Mouse (Mus musculus) lung, embryonic 16.5 days (tissue): Measurements from ENCODE around the gene Eci1. TPM values are rescaled to one million over a fixed set of nuclear protein-coding genes. Genes with fewer than 3 reads are reported as not detected.
A peak's percentile ranks its signal among the peaks of the same experiment; 100 is the strongest.
"Not testable (repeated sequence)": the region's sequence is repeated elsewhere in the genome, so short reads cannot be mapped to it uniquely, and the experiment has no call there.

Experiments
- ATAC-seq: fragments of 200-750 bp; cut with Nextera tagmentation; 2 replicates; pipeline ENCODE4 v1.8.0; 2017; ENCODE audit warnings: low read depth, mild to moderate bottlenecking, moderate library complexity
- H3K27ac ChIP-seq: fragments of 300-500 bp; sonication (generic); 2 replicates; pipeline ENCODE4 v1.5.1; 2014; ENCODE audit warnings: mild to moderate bottlenecking, control low read depth, low read length
- H3K27me3 ChIP-seq: fragments of 300-500 bp; sonication (generic); 2 replicates; pipeline ENCODE4 v1.6.1; 2014; ENCODE audit warnings: low read depth, low read length, mixed read lengths; ENCODE audit not compliant: control insufficient read depth, insufficient read depth
- H3K36me3 ChIP-seq: fragments of 300-500 bp; sonication (generic); 2 replicates; pipeline ENCODE4 v1.6.1; 2014; ENCODE audit warnings: low read length; ENCODE audit not compliant: control insufficient read depth, insufficient read depth
- H3K4me1 ChIP-seq: fragments of 300-500 bp; sonication (generic); replicated peaks from 2 replicates; pipeline ENCODE4 v1.6.1; 2014; ENCODE audit warnings: low read length, mixed read lengths; ENCODE audit not compliant: control insufficient read depth, insufficient read depth
- H3K4me2 ChIP-seq: fragments of 300-500 bp; sonication (generic); 2 replicates; pipeline ENCODE4 v1.6.1; 2014; ENCODE audit warnings: low read depth, low read length, control low read depth
- H3K4me3 ChIP-seq: fragments of 300-500 bp; sonication (generic); 2 replicates; pipeline ENCODE4 v1.5.1; 2014; ENCODE audit warnings: mild to moderate bottlenecking, low read length, control low read depth
- H3K9ac ChIP-seq: fragments of 300-500 bp; sonication (generic); 2 replicates; pipeline ENCODE4 v1.6.1; 2014; ENCODE audit warnings: low read length, control low read depth
- H3K9me3 ChIP-seq: fragments of 300-500 bp; sonication (generic); 2 replicates; pipeline ENCODE4 v1.6.1; 2016; ENCODE audit warnings: low read length; ENCODE audit not compliant: control insufficient read depth
- WGBS: fragments of 180-500 bp; shearing (Covaris S2); extraction: QIAGEN DNeasy Blood & Tissue Kit; methylation state at CpG from one replicate; pipeline ENCODE4 v1.1.7; 2014; 5-methylcytosine and 5-hydroxymethylcytosine counted together
- polyA plus RNA-seq: library from polyadenylated mRNA; unstranded; fragments of >200 nt; fragmentation: Nextera tagmentation; extraction: Ambion mirVana; gene quantifications from 2 replicates; pipeline ENCODE4 v1.2.1, GENCODE M21; 2015

Eci1 gene
- polyA plus RNA-seq, 1 experiment from 2014 or later: 97.4 TPM

DNA sequence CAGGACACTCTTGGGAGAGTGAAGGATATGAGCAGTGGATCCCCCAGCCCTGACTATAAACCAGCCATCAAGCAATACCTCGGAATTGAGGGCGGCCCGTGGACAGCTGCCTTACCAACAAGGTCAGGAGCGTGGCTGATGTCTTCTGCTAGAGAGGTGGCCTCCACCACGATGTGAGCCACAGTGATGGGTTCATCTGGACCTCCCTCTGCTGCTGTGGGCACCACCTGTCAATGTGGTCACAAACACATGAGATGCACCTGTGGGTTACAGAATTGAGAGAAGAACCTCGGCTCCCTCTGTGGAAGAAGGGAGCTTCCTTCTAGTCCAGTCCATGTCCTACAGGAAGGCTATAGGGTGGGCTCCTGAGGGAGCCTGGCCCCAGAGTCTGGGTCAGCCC is 23.1 kb downstream of the Eci1 start:
- WGBS: 87% methylated on average over 6 of the region's 6 CpGs
- Histone ChIP-seq H3K9ac (no peak overlapping the region), H3K36me3 (peaks cover 34% of the 10 kb centered on the region), H3K4me3 (no peak overlapping the region), H3K27me3 (no peaks in the 10 kb centered on the region), H3K9me3 (no peaks in the 10 kb centered on the region), H3K27ac (no peak overlapping the region), H3K4me1 (peaks cover 11% of the 10 kb centered on the region), H3K4me2 (no peak overlapping the region)
- no peak for ATAC-seq

- Histone ChIP-seq H3K4me1 (peaks cover 11% of the 10 kb centered on the region), H3K36me3 (peaks cover 29% of the 10 kb centered on the region)
- WGBS: 94% methylated on average over 6 of the region's 6 CpGs
Observed at GRCm38 (mm10) chr17:24451220-24451619, 24.8 kb downstream of the Eci1 start.

DNA sequence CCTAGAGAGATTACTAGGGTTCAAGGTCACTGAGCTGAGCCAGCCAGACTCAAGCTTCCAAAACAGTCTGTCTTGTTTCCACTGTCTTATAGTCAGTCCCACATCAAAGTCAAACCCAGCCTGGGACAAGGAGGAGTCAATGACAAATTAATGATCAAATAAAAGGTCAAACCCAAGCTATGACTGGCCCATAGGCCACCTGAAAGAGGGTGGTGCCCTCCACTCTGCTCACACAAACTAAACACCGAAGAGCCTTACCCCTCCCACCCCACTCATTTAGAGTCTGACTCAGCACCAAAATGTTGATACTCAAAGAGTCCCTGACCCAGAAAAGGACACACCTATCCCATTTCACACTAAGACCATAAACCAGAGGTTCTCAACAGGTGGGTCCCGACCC is 26.9 kb downstream of the Eci1 start:
- ATAC-seq: no peak
- no peak overlapping the region for H3K4me3 ChIP-seq

More at GRCm38 (mm10) chr17:24451220-24451619, 24.8 kb downstream of the Eci1 start:
- no peak overlapping the region for H3K27ac ChIP-seq
- no peak overlapping the region for H3K4me2 ChIP-seq
- no peak overlapping the region for H3K4me3 ChIP-seq
- H3K27me3 ChIP-seq: no peaks in the 10 kb centered on the region
- H3K9ac ChIP-seq: no peak overlapping the region
- ATAC-seq: no peak
- no peaks in the 10 kb centered on the region for H3K9me3 ChIP-seq

GRCm38 (mm10) chr17:24454218-24454755 is 27.8 kb downstream of the Eci1 start:
- Histone ChIP-seq H3K27ac (peak overlapping the region; percentile 99), H3K9ac (peak overlapping the region; percentile 91), H3K4me3 (peak overlapping the region; percentile 89), H3K27me3 (no peaks in the 10 kb centered on the region), H3K4me1 (peaks cover 11% of the 10 kb centered on the region), H3K36me3 (peaks cover 9% of the 10 kb centered on the region), H3K9me3 (no peaks in the 10 kb centered on the region), H3K4me2 (peak overlapping the region; percentile 93)
- no peak for ATAC-seq
- WGBS: 3% methylated on average over 14 of the region's 14 CpGs

More for the DNA sequence above, 26.9 kb downstream of the Eci1 start:
- Histone ChIP-seq H3K9me3 (no peaks in the 10 kb centered on the region), H3K4me1 (peaks cover 11% of the 10 kb centered on the region), H3K4me2 (peak overlapping the region; percentile 93; the same call in 1 of the 2 replicates), H3K9ac (no peak overlapping the region), H3K36me3 (peaks cover 13% of the 10 kb centered on the region), H3K27ac (no peak overlapping the region), H3K27me3 (no peaks in the 10 kb centered on the region)
- WGBS: 70% methylated on average over 2 of the region's 2 CpGs

- peak; percentile 95 for ATAC-seq
- Histone ChIP-seq H3K4me3 (peak overlapping the region; percentile 89), H3K27ac (peak overlapping the region; percentile 99), H3K4me2 (peak overlapping the region; percentile 93), H3K27me3 (no peaks in the 10 kb centered on the region), H3K4me1 (peaks cover 11% of the 10 kb centered on the region), H3K9ac (peak overlapping the region; percentile 91), H3K9me3 (no peaks in the 10 kb centered on the region), H3K36me3 (peaks cover 4% of the 10 kb centered on the region; the same call in 1 of the 2 replicates)
- WGBS: under 1% methylated on average over 63 of the region's 67 CpGs
Observed at GRCm38 (mm10) chr17:24454756-24455522, 28.5 kb downstream of the Eci1 start.

DNA sequence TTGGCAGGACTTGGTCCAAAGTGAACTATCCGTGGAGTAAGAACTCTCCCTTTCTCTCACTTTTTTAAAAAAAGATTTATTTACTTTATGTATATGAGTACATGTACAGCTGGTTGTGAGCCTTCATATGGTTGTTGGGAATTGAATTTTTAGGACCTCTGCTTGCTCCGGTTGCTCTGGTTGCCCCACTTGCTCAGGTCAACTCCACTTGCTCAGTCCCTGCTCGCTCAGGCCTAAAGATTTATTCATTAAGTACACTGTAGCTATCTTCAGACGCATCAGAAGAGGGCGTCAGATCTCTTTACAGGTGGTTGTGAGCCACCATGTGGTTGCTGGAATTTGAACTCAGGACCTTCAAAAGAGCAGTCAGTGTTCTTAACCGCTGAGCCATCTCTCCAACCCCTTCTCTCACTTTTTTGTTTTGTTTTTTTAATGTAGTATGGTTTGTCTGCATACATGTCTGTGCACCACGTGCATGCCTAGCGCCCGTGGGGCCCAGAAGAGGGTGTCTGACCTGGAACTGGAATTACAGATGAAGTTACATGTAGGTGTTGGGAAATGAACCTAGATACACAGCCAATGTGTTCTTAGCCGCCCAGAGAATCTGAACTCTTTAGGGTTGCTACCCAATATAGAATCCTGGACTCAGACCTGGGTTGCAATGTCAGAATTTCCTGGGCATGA is 29.2 kb downstream of the Eci1 start:
- H3K4me2 ChIP-seq: peak overlapping the region; percentile 40
- H3K36me3 ChIP-seq, H3K9me3 ChIP-seq, H3K27me3 ChIP-seq, H3K9ac ChIP-seq: not testable (repeated sequence)
- H3K4me1 ChIP-seq: peaks cover 11% of the 10 kb centered on the region
- peak overlapping the region; percentile 33; the same call in 1 of the 2 replicates for H3K4me3 ChIP-seq
- peak; percentile 5 for ATAC-seq
- 51% methylated on average over 10 of the region's 10 CpGs for WGBS
- H3K27ac ChIP-seq: peak overlapping the region; percentile 55

DNA sequence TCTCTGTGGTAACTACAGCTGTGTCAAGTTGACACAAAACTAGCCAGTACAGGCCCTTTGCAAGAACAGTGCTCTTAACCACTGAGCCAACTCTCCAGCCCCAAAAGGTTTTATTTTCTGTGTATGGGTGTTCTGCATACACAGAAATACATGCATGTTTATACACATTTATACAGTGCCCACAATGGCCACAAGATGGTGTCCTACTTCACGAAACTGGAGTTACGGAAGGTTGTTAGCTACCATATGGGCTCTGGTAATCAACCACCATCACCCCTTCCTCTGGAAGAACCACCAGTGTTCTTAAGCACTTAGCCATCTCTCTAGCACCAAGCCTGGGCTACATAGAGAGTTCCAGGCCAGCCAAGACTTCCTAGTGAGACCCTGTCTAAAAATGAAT is 35.1 kb downstream of the Eci1 start:
- Histone ChIP-seq H3K27me3 (no peaks in the 10 kb centered on the region), H3K9me3 (no peaks in the 10 kb centered on the region), H3K9ac (no peak overlapping the region), H3K4me2 (no peak overlapping the region), H3K27ac (no peak overlapping the region), H3K4me1 (no peaks in the 10 kb centered on the region), H3K4me3 (no peak overlapping the region), H3K36me3 (no peaks in the 10 kb centered on the region)
- WGBS: 64% methylated on average over 2 of the region's 2 CpGs
- no peak for ATAC-seq

GRCm38 (mm10) chr17:24462932-24463331 is 36.5 kb downstream of the Eci1 start:
- Histone ChIP-seq H3K9ac (no peak overlapping the region), H3K4me3 (no peak overlapping the region), H3K27ac (no peak overlapping the region), H3K9me3 (no peaks in the 10 kb centered on the region), H3K36me3 (no peaks in the 10 kb centered on the region), H3K27me3 (no peaks in the 10 kb centered on the region), H3K4me2 (no peak overlapping the region), H3K4me1 (no peaks in the 10 kb centered on the region)
- no peak for ATAC-seq
- WGBS: 64% methylated on average over 1 of the region's 1 CpGs

DNA sequence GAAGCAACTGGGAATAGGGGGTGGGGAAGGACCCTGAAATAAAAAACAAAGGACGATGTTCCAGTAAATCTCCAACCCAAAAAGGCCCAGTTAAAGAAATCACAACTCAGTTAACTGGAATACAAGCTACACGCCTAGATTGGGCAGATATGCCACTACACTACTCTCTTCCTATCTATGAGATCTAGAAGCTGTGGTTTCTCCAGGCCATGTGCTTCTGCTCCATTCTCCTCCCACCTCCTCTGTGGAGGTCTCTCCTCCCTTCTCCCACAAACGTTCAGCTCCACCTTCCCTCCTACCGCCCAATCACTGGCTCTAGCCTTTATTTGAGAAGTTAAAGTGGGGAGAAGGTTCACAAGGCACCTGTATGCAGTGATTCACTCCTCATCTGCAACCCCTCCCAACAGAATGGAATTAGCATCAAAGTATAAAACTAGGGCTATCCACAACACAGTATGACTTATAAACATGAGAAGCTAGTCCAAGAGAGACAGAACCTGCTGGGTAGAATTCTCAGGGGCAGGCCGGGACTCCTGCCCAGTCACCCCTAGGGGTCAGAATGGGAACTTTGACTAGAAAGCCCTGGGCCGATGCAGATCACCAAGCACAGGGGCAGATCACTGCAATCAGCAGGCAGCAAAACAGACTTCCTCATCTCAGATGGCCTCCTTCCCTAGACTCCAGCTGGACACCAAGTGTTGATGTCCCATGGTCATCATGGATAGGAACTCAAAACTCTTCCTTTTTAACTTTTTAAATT is 37.1 kb downstream of the Eci1 start:
- Histone ChIP-seq H3K9ac (no peak overlapping the region), H3K4me2 (no peak overlapping the region), H3K36me3 (no peaks in the 10 kb centered on the region), H3K4me3 (no peak overlapping the region), H3K27me3 (no peaks in the 10 kb centered on the region), H3K9me3 (no peaks in the 10 kb centered on the region), H3K4me1 (no peaks in the 10 kb centered on the region), H3K27ac (no peak overlapping the region)
- no peak for ATAC-seq
- 49% methylated on average over 6 of the region's 6 CpGs for WGBS
